Mouse (Mus musculus): Measurements from ENCODE around the gene Sptlc2. TPM values are rescaled to one million over a fixed set of nuclear protein-coding genes. Genes with fewer than 3 reads are reported as not detected.

Gene Sptlc2
- polyA plus RNA-seq (2012; ENCODE audit: insufficient read depth, insufficient read length, missing spikeins), result 10.4 and 25.5 TPM in 2 replicates

GRCm38 (mm10) chr12:87388122-87388774 is at the start of gene Sptlc2:
Gene Sptlc2 (minus strand): TSS chr12:87388355.
- peak within 1 kb of the TSS; percentile 84 for H3K27ac ChIP-seq (replicated peaks; ENCODE audit: low read depth, low read length)
- peak within 1 kb of the TSS; percentile 80 for H3K4me3 ChIP-seq (ENCODE audit: insufficient read depth, low read depth, low read length)
- H3K4me1 ChIP-seq (ENCODE audit: control insufficient read depth, insufficient read depth, insufficient read length, low read length), result peaks cover 3% of the 10 kb centered on the region

GRCm38 (mm10) chr12:87428885-87429284 is 40.7 kb upstream of the Sptlc2 start:
- Histone ChIP-seq H3K4me3 (ENCODE audit: insufficient read depth, low read depth, low read length) (no peak overlapping the region), H3K4me1 (ENCODE audit: control insufficient read depth, insufficient read depth, insufficient read length, low read length) (no peaks in the 10 kb centered on the region), H3K27ac (replicated peaks; ENCODE audit: low read depth, low read length) (no peak overlapping the region)

GRCm38 (mm10) chr12:87428295-87428694 is 40.1 kb upstream of the Sptlc2 start:
- H3K4me1 ChIP-seq (ENCODE audit: control insufficient read depth, insufficient read depth, insufficient read length, low read length), result no peaks in the 10 kb centered on the region
- H3K4me3 ChIP-seq (ENCODE audit: insufficient read depth, low read depth, low read length), result no peak overlapping the region
- no peak overlapping the region for H3K27ac ChIP-seq (replicated peaks; ENCODE audit: low read depth, low read length)

- no peak overlapping the region for H3K4me3 ChIP-seq (ENCODE audit: insufficient read depth, low read depth, low read length)
- no peaks in the 10 kb centered on the region for H3K4me1 ChIP-seq (ENCODE audit: control insufficient read depth, insufficient read depth, insufficient read length, low read length)
- H3K27ac ChIP-seq (replicated peaks; ENCODE audit: low read depth, low read length), result no peak overlapping the region
Measured at GRCm38 (mm10) chr12:87426354-87427031, 38.3 kb upstream of the Sptlc2 start.

- Histone ChIP-seq H3K27ac (replicated peaks; ENCODE audit: low read depth, low read length) (no peak overlapping the region), H3K4me1 (ENCODE audit: control insufficient read depth, insufficient read depth, insufficient read length, low read length) (no peaks in the 10 kb centered on the region)
Measured at GRCm38 (mm10) chr12:87424516-87424915, 36.4 kb upstream of the Sptlc2 start.

GRCm38 (mm10) chr12:87423700-87424099 is 35.5 kb upstream of the Sptlc2 start:
- no peak overlapping the region for H3K4me3 ChIP-seq (ENCODE audit: insufficient read depth, low read depth, low read length)
- no peak overlapping the region for H3K27ac ChIP-seq (replicated peaks; ENCODE audit: low read depth, low read length)
- H3K4me1 ChIP-seq (ENCODE audit: control insufficient read depth, insufficient read depth, insufficient read length, low read length), result no peaks in the 10 kb centered on the region

More at GRCm38 (mm10) chr12:87424516-87424915, 36.4 kb upstream of the Sptlc2 start:
- H3K4me3 ChIP-seq (ENCODE audit: insufficient read depth, low read depth, low read length), result no peak overlapping the region

- H3K4me3 ChIP-seq (ENCODE audit: insufficient read depth, low read depth, low read length), result no peak overlapping the region
- H3K27ac ChIP-seq (replicated peaks; ENCODE audit: low read depth, low read length), result no peak overlapping the region
- no peaks in the 10 kb centered on the region for H3K4me1 ChIP-seq (ENCODE audit: control insufficient read depth, insufficient read depth, insufficient read length, low read length)
Measured at GRCm38 (mm10) chr12:87421708-87422507, 33.8 kb upstream of the Sptlc2 start.

GRCm38 (mm10) chr12:87419974-87420485 is 31.9 kb upstream of the Sptlc2 start:
- Histone ChIP-seq H3K27ac (replicated peaks; ENCODE audit: low read depth, low read length) (no peak overlapping the region), H3K4me3 (ENCODE audit: insufficient read depth, low read depth, low read length) (no peak overlapping the region), H3K4me1 (ENCODE audit: control insufficient read depth, insufficient read depth, insufficient read length, low read length) (no peaks in the 10 kb centered on the region)

- Histone ChIP-seq H3K4me1 (ENCODE audit: control insufficient read depth, insufficient read depth, insufficient read length, low read length) (no peaks in the 10 kb centered on the region), H3K4me3 (ENCODE audit: insufficient read depth, low read depth, low read length) (no peak overlapping the region), H3K27ac (replicated peaks; ENCODE audit: low read depth, low read length) (no peak overlapping the region)
Measured at GRCm38 (mm10) chr12:87418921-87419320, 30.8 kb upstream of the Sptlc2 start.

- Histone ChIP-seq H3K27ac (replicated peaks; ENCODE audit: low read depth, low read length) (no peak overlapping the region), H3K4me1 (ENCODE audit: control insufficient read depth, insufficient read depth, insufficient read length, low read length) (no peaks in the 10 kb centered on the region), H3K4me3 (ENCODE audit: insufficient read depth, low read depth, low read length) (no peak overlapping the region)
Measured at GRCm38 (mm10) chr12:87416690-87417089, 28.5 kb upstream of the Sptlc2 start.

GRCm38 (mm10) chr12:87415358-87415757 is 27.2 kb upstream of the Sptlc2 start:
- Histone ChIP-seq H3K4me1 (ENCODE audit: control insufficient read depth, insufficient read depth, insufficient read length, low read length) (no peaks in the 10 kb centered on the region), H3K27ac (replicated peaks; ENCODE audit: low read depth, low read length) (no peak overlapping the region), H3K4me3 (ENCODE audit: insufficient read depth, low read depth, low read length) (no peak overlapping the region)

GRCm38 (mm10) chr12:87413179-87413790 is 25.1 kb upstream of the Sptlc2 start:
- H3K4me3 ChIP-seq (ENCODE audit: insufficient read depth, low read depth, low read length), result no peak overlapping the region
- H3K27ac ChIP-seq (replicated peaks; ENCODE audit: low read depth, low read length), result no peak overlapping the region
- H3K4me1 ChIP-seq (ENCODE audit: control insufficient read depth, insufficient read depth, insufficient read length, low read length), result peaks cover 1% of the 10 kb centered on the region; the same call in 1 of the 2 replicates

- Histone ChIP-seq H3K27ac (replicated peaks; ENCODE audit: low read depth, low read length) (no peak overlapping the region), H3K4me1 (ENCODE audit: control insufficient read depth, insufficient read depth, insufficient read length, low read length) (peaks cover 5% of the 10 kb centered on the region; the same call in 1 of the 2 replicates), H3K4me3 (ENCODE audit: insufficient read depth, low read depth, low read length) (no peak overlapping the region)
Measured at GRCm38 (mm10) chr12:87410999-87411398, 22.8 kb upstream of the Sptlc2 start.

- Histone ChIP-seq H3K4me3 (ENCODE audit: insufficient read depth, low read depth, low read length) (no peak overlapping the region), H3K27ac (replicated peaks; ENCODE audit: low read depth, low read length) (no peak overlapping the region), H3K4me1 (ENCODE audit: control insufficient read depth, insufficient read depth, insufficient read length, low read length) (peaks cover 5% of the 10 kb centered on the region; the same call in 1 of the 2 replicates)
Measured at GRCm38 (mm10) chr12:87409123-87409522, 21.0 kb upstream of the Sptlc2 start.
